In the genomic region with DNA sequence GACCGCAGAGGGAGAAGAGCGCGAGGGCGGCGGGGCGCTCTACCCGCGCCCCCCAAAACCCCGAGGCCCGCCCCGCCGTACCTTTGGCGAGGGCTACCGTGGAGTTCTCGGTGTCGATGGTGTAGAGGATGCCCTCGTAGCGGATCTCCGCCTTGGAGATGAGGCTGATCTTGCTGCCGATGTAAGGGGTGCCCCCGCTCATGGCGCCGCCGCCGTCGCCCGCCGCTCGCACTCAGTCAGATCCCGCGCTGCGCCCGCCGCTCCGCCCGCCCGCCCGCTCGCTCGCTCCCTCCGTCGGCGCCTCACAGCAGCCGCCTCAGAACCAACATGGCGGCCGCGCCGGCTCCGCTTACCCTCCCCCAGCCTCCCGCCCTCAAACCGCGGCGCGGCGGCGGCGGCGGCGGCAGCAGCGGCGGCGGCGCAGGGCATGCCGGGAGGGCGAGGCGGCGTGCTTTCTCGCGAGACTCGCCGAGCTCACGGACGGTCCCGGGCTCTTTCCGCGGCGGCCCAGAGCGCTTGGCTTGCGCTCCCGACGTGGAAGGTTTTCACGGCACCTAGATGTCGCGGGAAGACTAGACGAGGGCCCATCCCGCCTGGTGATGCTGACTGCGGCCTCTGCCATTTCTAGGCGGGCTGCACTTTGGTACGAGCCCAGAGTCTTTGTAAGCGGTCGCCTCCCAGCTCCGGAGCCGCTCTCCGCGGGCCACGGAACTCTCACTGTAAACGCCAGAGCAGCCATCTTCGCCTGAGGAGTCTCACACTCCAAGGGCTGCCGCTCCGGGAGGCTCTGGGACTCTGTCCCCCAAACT, we compare ENCODE assay signal across 8 mouse cellular contexts. TPM values are rescaled to one million over a fixed set of nuclear protein-coding genes. Genes with fewer than 3 reads are reported as not detected.
DNase-seq lines count a peak whose midpoint lies in the region; ATAC-seq lines count a peak whose summit lies in the region.

No protein-coding gene starts in this region.

- peak; percentile 94 for DNase-seq in adrenal gland, postnatal 25 days
- DNase-seq in embryonic facial prominence, embryonic 11.5 days (ENCODE audit: low spot score) = peak; percentile 93
- peak; percentile 99 for DNase-seq in heart, adult 11 months
- peak; percentile 92 for DNase-seq in kidney, adult 11 months
- peak; percentile 94 for DNase-seq in left cerebral cortex, postnatal 4 days
- peak; percentile 98 for DNase-seq in midbrain, embryonic 11.5 days (ENCODE audit: low spot score, missing footprints)
- peak; percentile 92 for DNase-seq in right cerebral cortex, postnatal 4 days
- DNase-seq in yolk sac, embryonic 10.5 days (ENCODE audit: low spot score) = peak; percentile 88

- H3K9ac ChIP-seq in embryonic facial prominence, embryonic 11.5 days (replicated peaks; ENCODE audit: low read length) = peak overlapping the region; percentile 99
- peak overlapping the region; percentile 99 for H3K9ac ChIP-seq in midbrain, embryonic 11.5 days (ENCODE audit: low read length)

- peaks cover 8% of the 10 kb centered on the region for H3K4me1 ChIP-seq in embryonic facial prominence, embryonic 11.5 days (ENCODE audit: control insufficient read depth, insufficient read depth, low read length)
- H3K4me1 ChIP-seq in midbrain, embryonic 11.5 days (ENCODE audit: control insufficient read depth, insufficient read depth, low read length) = peaks cover 25% of the 10 kb centered on the region

- H3K27ac ChIP-seq in embryonic facial prominence, embryonic 11.5 days (replicated peaks; ENCODE audit: low read depth, low read length) = peak overlapping the region; percentile 98
- H3K27ac ChIP-seq in midbrain, embryonic 11.5 days (ENCODE audit: low read depth, low read length) = peak overlapping the region; percentile 96

- no peaks in the 10 kb centered on the region for H3K27me3 ChIP-seq in embryonic facial prominence, embryonic 11.5 days (ENCODE audit: control insufficient read depth, insufficient read depth, low read length)
- H3K27me3 ChIP-seq in midbrain, embryonic 11.5 days (ENCODE audit: control insufficient read depth, insufficient read depth, low read length) = no peaks in the 10 kb centered on the region

- ATAC-seq in embryonic facial prominence, embryonic 11.5 days (replicated peaks; ENCODE audit: insufficient number of reproducible peaks, low FRiP score, low TSS enrichment, low read depth) = peak; percentile 92
- peak; percentile 95 for ATAC-seq in midbrain, embryonic 11.5 days (ENCODE audit: low FRiP score)

- peak overlapping the region; percentile 72 for H3K4me2 ChIP-seq in embryonic facial prominence, embryonic 11.5 days (ENCODE audit: low read depth, low read length)
- peak overlapping the region; percentile 81 for H3K4me2 ChIP-seq in midbrain, embryonic 11.5 days

- H3K9me3 ChIP-seq in embryonic facial prominence, embryonic 11.5 days (replicated peaks; ENCODE audit: control insufficient read depth, low read length) = no peaks in the 10 kb centered on the region
- no peaks in the 10 kb centered on the region for H3K9me3 ChIP-seq in midbrain, embryonic 11.5 days (ENCODE audit: control insufficient read depth, low read length)

- intact Hi-C loops in left cerebral cortex, postnatal 4 days (cut with DNase I) = no loop called here

- H3K4me3 ChIP-seq in embryonic facial prominence, embryonic 11.5 days (ENCODE audit: low read depth, low read length) = peak overlapping the region; percentile 96
- H3K4me3 ChIP-seq in midbrain, embryonic 11.5 days (ENCODE audit: low read depth, low read length) = peak overlapping the region; percentile 94

- no peaks in the 10 kb centered on the region for H3K36me3 ChIP-seq in embryonic facial prominence, embryonic 11.5 days (replicated peaks; ENCODE audit: control insufficient read depth, insufficient read depth, low read depth, low read length)
- no peaks in the 10 kb centered on the region for H3K36me3 ChIP-seq in midbrain, embryonic 11.5 days (ENCODE audit: control insufficient read depth, insufficient read depth, low read length)

- WGBS in embryonic facial prominence, embryonic 11.5 days = under 1% methylated on average over 77 of the region's 100 CpGs
- under 1% methylated on average over 99 of the region's 100 CpGs for WGBS in midbrain, embryonic 11.5 days

RNA-seq across cellular contexts. Expression of a gene that starts 3.6 kb away (rescaled TPM):
- total RNA-seq in adrenal gland, postnatal 25 days (2021) = 116 and 140 TPM in 2 replicates
- polyA plus RNA-seq in embryonic facial prominence, embryonic 11.5 days (2014; fragmentation: Nextera tagmentation; extraction: Ambion mirVana) = 73.6 and 78.7 TPM in 2 replicates
- total RNA-seq in left cerebral cortex, postnatal 4 days (2021) = 10 to 100 TPM; 65.5 to 81.3 TPM
- 76.2 and 77.5 TPM in 2 replicates for polyA plus RNA-seq in midbrain, embryonic 11.5 days (2014; fragmentation: Nextera tagmentation; extraction: Ambion mirVana)

Comparison
In these comparisons a context has a peak if more than half of its experiments do, and no peak if none do; other contexts are left out.
1. Peak in every context shown above with its lines: DNase-seq, ATAC-seq, H3K4me3 ChIP-seq and H3K27ac ChIP-seq.